Mouse (Mus musculus) heart, postnatal 10 days (tissue): ENCODE results near the gene Xpa. TPM values are rescaled to one million over a fixed set of nuclear protein-coding genes. Genes with fewer than 3 reads are reported as not detected.

Experiments
- total RNA-seq, 2 experiments: library from RNA; stranded (reverse); gene quantifications; 2 replicates each; pipeline ENCODE4 v1.2.3; 2021

The Xpa gene
- total RNA-seq, 2 experiments from 2014 or later = 10.2 to 14.2 TPM

Other genes with a start within 250 kb of the Xpa start
- 10 to 100 TPM; 16.9 to 18.5 TPM for gene Tdrd7, start 231.0 kb downstream of the Xpa start, total RNA-seq
- 100 to 1,000 TPM; 263 to 279 TPM for gene Tmod1, start 157.4 kb downstream of the Xpa start, total RNA-seq
- 10 to 100 TPM; 28.3 to 30.2 TPM for gene Ncbp1, start 57.7 kb downstream of the Xpa start, total RNA-seq
- gene Tstd2, start 57.6 kb downstream of the Xpa start, total RNA-seq = 10 to 100 TPM; 16.3 to 20.7 TPM
- not detected for gene Foxe1, start 147.3 kb upstream of the Xpa start, total RNA-seq
- 1 to 10 TPM; 4.2 to 4.7 TPM for gene Trmo, start 193.1 kb upstream of the Xpa start, total RNA-seq
- under 1 TPM; 0.17 to 0.43 TPM for gene Hemgn, start 217.2 kb upstream of the Xpa start, total RNA-seq